Mouse (Mus musculus) testis, adult 2 months (tissue): ENCODE results near the gene Scamp4.

Source experiments
- CTCF ChIP-seq: fragments of 200-500 bp; IDR thresholded peaks from 2 replicates; pipeline ENCODE4 v1.5.1; 2012; ENCODE audit warnings: low read depth, mild to moderate bottlenecking, inconsistent platforms, low read length, moderate library complexity; ENCODE audit not compliant: control insufficient read depth, insufficient read depth, insufficient replicate concordance
- POLR2A ChIP-seq: fragments of 200-500 bp; IDR thresholded peaks from 2 replicates; pipeline ENCODE4 v1.6.1; 2012; ENCODE audit warnings: low read depth, mild to moderate bottlenecking, inconsistent platforms, low read length, moderate library complexity; ENCODE audit not compliant: control insufficient read depth

- TF ChIP-seq CTCF (no peak), POLR2A (no peak)
Observed at GRCm38 (mm10) chr10:80664197-80665015, 61.7 kb downstream of the Scamp4 start.
